Mouse (Mus musculus) bone marrow macrophage, adult 2 months (primary cell): Measurements from ENCODE around the gene Loxl4. TPM values are rescaled to one million over a fixed set of nuclear protein-coding genes. Genes with fewer than 3 reads are reported as not detected.

ENCODE experiments used
- H3K27ac ChIP-seq: 2 replicates; pipeline ENCODE4 v1.5.1; 2012; ENCODE audit warnings: low read depth, low read length; ENCODE audit not compliant: insufficient read depth
- H3K4me1 ChIP-seq: 2 replicates; pipeline ENCODE4 v1.6.1; 2012; ENCODE audit warnings: low read length; ENCODE audit not compliant: control insufficient read depth, insufficient read depth
- H3K4me3 ChIP-seq: 2 replicates; pipeline ENCODE4 v1.5.1; 2012; ENCODE audit warnings: mild to moderate bottlenecking, low read length, moderate library complexity; ENCODE audit not compliant: insufficient read depth
- CTCF ChIP-seq: IDR thresholded peaks from 2 replicates; pipeline ENCODE4 v1.5.1; 2012; ENCODE audit warnings: low read depth, mild to moderate bottlenecking, low read length, moderate library complexity
- POLR2A ChIP-seq: IDR thresholded peaks from 2 replicates; pipeline ENCODE4 v1.6.1; 2012; ENCODE audit warnings: mild to moderate bottlenecking, low read depth, low read length, borderline replicate concordance
- polyA plus RNA-seq: library from polyadenylated mRNA; stranded (reverse); fragments of >200 nt; gene quantifications from 2 replicates; pipeline ENCODE4 v1.2.4, GENCODE M21; 2012; ENCODE audit not compliant: missing spikeins, insufficient read depth, insufficient read length

The Loxl4 gene
- polyA plus RNA-seq, 1 experiment: 0.15 TPM

DNA sequence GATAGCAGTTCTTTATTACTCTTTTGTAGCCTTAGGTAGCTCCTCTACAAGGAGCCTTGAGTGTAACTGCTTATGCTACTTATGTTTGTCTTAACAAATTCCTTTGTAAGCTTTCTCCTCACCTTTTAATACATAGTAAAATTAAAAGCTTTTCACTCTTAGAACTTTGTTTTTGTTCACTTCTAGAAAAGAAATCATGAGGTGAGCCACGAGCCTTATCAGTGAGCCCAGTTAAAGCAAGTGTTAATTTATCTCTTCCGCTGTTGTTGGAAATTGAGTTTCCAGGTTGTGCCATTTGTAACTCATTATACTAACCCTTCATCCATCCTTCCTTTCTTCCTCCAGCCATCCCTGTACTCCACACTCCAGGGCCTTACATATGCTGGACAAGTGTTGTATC is 37.3 kb downstream of the Loxl4 start:
- Histone ChIP-seq H3K27ac (no peak overlapping the region), H3K4me3 (no peak overlapping the region), H3K4me1 (no peaks in the 10 kb centered on the region)
- TF ChIP-seq POLR2A (no peak), CTCF (no peak)

GRCm38 (mm10) chr19:42571291-42571690 is 41.3 kb downstream of the Loxl4 start:
- TF ChIP-seq CTCF (no peak), POLR2A (no peak)
- Histone ChIP-seq H3K4me3 (no peak overlapping the region), H3K4me1 (peaks cover 5% of the 10 kb centered on the region), H3K27ac (no peak overlapping the region)

DNA sequence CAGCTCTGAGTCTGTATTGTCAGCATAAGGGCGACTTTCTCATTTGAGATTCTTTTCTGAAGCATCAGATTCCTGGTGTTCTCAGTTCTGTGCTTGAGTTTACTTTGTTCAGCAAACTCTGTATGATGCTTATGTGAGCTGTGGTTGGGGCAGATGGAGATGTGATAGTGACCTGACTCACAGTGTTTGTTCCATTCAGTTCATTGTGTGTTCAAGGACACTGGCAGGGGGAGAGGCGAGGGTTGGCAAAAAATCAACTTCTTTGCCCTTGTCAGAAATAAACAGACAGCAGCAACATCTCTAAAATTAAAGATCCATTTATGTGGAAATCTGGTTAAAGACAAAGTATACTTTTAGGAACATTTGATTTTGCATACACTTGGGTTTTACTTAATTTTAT is 43.5 kb downstream of the Loxl4 start:
- Histone ChIP-seq H3K4me3 (no peak overlapping the region), H3K27ac (no peak overlapping the region), H3K4me1 (peaks cover 9% of the 10 kb centered on the region)
- TF ChIP-seq CTCF (no peak), POLR2A (no peak)

DNA sequence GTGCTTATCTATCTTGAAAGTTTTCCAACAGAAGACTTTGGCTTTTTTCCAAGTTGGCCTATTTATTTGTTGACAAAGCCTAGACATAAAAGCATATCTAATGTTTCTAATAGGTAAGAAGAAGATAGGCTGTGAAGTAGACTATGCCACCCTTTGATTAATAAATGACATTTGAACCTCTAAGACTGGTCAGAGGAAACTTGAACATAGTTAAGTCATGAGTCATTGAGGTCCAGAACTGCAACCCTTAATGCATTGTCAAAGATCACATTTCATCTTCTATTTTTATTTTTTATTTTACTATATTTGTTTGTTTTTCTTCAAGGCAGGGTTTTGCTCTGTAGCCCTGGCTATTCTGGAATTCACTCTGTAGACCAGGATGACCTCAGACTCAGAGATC is 45.6 kb downstream of the Loxl4 start:
- Histone ChIP-seq H3K4me3 (no peak overlapping the region), H3K27ac (no peak overlapping the region), H3K4me1 (peaks cover 22% of the 10 kb centered on the region)
- TF ChIP-seq POLR2A (no peak), CTCF (no peak)

GRCm38 (mm10) chr19:42566283-42567019 is 46.2 kb downstream of the Loxl4 start:
- Histone ChIP-seq H3K27ac (no peak overlapping the region), H3K4me3 (no peak overlapping the region), H3K4me1 (peaks cover 25% of the 10 kb centered on the region)
- no peak for TF ChIP-seq CTCF

- peak overlapping the region; percentile 80 for H3K27ac ChIP-seq
- peaks cover 27% of the 10 kb centered on the region for H3K4me1 ChIP-seq
- no peak for TF ChIP-seq CTCF
- no peak for TF ChIP-seq POLR2A
- no peak overlapping the region for H3K4me3 ChIP-seq
Measured at GRCm38 (mm10) chr19:42563726-42564270, 48.8 kb downstream of the Loxl4 start.

GRCm38 (mm10) chr19:42562981-42563380 is 49.6 kb downstream of the Loxl4 start:
- TF ChIP-seq CTCF (no peak), POLR2A (no peak)
- peak overlapping the region; percentile 80 for H3K27ac ChIP-seq
- H3K4me3 ChIP-seq: no peak overlapping the region
- H3K4me1 ChIP-seq: peaks cover 29% of the 10 kb centered on the region

DNA sequence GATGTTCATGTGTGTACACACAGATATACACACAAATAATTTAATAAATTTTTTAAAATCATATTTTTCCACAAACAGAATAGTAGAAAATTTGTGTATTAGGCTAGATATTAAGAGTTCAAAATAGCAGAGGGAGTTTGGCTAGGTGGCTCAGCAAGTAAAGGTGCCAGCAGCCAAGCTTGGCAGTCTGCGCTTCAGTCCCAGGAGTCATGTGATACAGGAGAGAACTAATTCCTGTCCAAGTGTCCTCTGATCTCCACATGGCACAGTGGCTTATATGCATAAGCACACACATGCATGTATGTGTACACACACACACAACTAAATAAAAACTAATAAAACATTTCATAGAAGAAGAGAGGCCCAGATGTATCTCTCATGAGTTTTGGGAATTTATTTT is 50.6 kb downstream of the Loxl4 start:
- no peak for TF ChIP-seq POLR2A
- no peak for TF ChIP-seq CTCF
- Histone ChIP-seq H3K4me3 (no peak overlapping the region), H3K4me1 (peaks cover 29% of the 10 kb centered on the region), H3K27ac (no peak overlapping the region)

DNA sequence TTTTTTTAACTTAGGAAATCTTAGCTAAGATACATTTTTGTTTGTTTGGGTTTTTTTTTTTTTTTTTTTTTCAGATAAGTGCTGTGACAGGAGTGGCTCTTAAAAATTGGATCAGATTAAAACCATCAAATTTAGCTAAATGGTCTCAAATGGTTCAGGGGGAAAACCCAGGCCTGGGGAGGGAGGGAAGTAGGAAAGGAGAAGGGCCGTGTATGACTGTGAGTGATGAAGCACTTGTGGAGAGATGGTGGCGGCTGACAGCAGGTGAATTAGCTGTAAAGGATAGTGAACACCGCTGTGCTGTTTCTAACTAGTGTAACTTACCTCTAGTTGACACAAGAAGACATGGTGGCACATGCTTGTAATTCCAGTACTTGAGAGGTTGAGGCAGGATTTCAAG is 53.9 kb downstream of the Loxl4 start:
- H3K4me1 ChIP-seq: peaks cover 27% of the 10 kb centered on the region
- TF ChIP-seq CTCF (no peak), POLR2A (no peak)
- H3K27ac ChIP-seq: no peak overlapping the region
- H3K4me3 ChIP-seq: no peak overlapping the region

Other genes starting within 250 kb of the Loxl4 start
- not detected in 2 replicates for gene Crtac1, start 181.0 kb downstream of the Loxl4 start, polyA plus RNA-seq
- gene R3hcc1l, start 94.1 kb downstream of the Loxl4 start, polyA plus RNA-seq: 42.0 and 48.4 TPM in 2 replicates
- gene Pyroxd2, start 140.0 kb upstream of the Loxl4 start, polyA plus RNA-seq: 2.9 and 5.2 TPM in 2 replicates
- gene Hps1, start 167.2 kb upstream of the Loxl4 start, polyA plus RNA-seq: 21.3 and 21.9 TPM in 2 replicates